Mouse (Mus musculus) frontal cortex, adult (tissue): ENCODE data around the gene Olfr1220.

Experiments used
- ATAC-seq: cut with Nextera tagmentation; 2 replicates; pipeline ENCODE4 v1.9.2; 2017; ENCODE audit warnings: mild to moderate bottlenecking, moderate library complexity, mixed read lengths; ENCODE audit not compliant: low TSS enrichment

Olfr1220 gene

DNA sequence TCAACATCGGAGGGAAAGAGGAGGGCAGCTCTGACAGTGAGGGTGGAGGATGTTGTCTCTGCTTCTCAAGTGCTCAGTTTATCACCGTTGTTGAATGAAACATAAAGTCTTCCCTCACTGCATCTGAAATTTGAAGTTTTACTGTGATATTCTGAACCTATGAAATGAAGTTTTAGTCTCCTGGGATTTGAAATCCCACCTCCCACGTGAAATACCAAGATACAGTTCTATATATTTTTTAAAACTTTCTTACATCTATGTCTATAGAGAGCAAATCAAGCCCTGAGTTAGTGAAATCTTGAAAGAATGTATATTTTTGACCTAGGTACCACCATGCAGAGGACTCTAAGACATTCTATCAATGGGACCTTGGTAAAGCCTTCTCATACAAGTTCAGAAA, at the start of gene Olfr1220:
Gene Olfr1220 (minus strand): TSS at position 101 of the 400 bp plus-strand sequence.
- ATAC-seq = no peak

DNA sequence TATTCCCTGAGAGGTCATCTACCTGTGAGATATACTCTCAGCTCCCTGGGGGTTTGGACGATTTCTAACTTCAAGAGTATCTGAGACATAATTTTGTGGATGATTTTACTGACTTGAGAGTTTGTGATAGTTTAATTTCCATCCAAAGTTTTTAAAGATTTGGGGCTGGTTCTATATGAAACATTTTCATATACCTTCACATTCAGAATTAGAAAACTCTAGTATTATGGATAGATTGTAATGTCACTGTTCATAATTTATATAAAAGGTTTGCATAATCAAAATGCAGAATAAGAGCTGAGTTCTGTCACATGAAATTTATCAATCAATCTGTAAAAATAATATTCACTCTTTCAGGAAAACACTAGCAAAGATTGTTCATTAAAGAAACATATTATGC, 44.8 kb upstream of the Olfr1220 start, which contains the start of gene Olfr1223:
Gene Olfr1223 (minus strand): TSS at position 101 of the 400 bp plus-strand sequence.
- ATAC-seq = no peak

DNA sequence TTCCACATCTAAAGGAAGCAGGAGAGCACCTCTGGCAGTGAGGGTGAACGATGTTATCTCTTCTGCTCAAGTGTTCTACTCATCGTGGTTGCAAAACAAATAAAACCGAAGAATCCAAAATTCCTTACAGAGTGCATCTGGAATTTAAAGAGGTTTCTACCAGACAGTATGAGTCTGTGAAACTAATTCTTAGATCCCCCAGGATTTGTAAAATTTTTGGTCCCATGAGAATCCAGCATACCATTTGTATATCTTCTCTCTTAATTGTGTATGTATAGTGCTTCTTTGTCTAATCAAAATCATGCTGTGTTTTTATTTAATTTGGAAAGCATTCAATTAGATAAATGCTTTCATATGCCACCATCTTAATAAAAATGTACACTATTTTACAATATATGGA, 26.3 kb upstream of the Olfr1220 start, which contains the start of gene Olfr1222:
Gene Olfr1222 (minus strand): TSS at position 101 of the 400 bp plus-strand sequence.
- ATAC-seq = no peak

DNA sequence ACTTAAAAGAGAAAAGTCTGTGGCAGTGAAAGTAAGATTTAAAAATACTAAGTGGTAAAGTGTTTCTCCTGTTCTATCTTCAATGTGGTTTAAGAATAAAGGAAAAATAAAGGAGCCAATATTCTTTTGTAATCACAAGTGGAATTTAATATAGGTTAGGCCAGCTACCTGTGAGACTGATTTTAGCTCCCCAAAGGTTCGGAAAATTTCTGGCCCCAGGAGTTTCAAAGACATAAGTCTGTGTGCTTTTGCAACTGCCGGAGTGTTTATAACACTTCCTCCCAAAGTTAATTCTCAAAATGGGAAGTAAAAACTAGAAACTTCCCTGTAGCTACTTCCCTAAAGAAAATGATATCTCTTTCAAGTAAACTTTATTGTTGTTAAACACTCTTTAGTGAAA, 10.5 kb upstream of the Olfr1220 start, which contains the start of gene Olfr1221:
Gene Olfr1221 (minus strand): TSS at position 101 of the 400 bp plus-strand sequence.
- no peak for ATAC-seq

DNA sequence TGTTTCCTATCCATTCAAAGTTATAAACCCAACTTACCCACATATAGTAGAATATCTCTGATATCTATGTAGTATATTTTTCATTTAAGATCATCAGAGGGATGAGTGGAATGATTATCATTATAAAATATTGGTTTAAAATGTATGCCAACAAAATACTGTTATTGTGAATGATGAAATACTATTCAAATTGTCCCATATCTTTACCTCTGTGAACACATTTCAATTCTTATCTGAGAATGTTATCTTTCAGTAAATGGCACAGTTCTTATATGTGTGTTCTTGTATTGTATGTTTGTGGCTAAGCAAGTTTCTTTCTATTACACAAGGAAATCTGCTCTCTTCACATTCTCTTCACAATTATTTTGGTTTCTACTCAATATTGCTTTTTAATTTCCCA, 984 bp downstream of the Olfr1220 start:
- no peak for ATAC-seq

DNA sequence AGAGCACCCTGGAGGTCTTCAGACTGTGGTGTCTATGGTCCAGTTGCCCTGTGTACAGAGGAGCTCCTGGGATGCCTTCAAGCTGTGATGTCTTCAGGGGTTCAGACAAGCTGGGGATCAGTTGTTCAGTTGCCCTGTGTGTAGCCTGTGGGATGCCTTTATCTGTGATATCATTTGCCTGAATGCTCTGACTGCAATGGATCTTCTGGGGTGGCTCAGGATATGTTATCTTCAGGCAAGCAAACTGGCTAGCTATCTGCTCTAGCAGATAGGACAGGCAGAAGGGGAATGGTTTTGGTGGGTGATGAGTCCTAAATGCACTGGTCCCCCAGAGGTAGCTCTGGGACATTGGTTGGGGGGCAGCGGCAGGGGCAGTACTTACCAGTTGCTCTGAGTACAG, 12.8 kb downstream of the Olfr1220 start:
- ATAC-seq = no peak

DNA sequence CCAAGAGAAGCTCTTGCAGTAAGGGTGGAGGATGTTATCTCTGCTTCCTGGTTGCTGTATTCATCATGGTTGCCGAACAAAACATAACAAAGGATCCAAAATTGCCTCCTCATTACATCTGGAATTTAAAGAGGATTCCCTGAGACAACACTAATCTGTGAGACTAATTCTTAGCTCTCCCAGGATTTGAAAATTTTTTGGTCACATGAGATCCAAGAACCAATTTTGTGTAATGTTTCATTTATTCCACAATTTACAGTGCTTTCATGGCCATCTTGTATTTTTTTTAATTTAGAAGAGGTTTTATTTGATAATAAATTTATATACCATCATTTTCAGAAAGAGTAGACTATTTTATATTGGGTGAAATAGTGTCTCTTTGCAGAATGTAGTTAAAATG, 23.2 kb downstream of the Olfr1220 start, which contains the start of gene Olfr1219:
Gene Olfr1219 (minus strand): TSS at position 101 of the 400 bp plus-strand sequence.
- ATAC-seq = no peak

DNA sequence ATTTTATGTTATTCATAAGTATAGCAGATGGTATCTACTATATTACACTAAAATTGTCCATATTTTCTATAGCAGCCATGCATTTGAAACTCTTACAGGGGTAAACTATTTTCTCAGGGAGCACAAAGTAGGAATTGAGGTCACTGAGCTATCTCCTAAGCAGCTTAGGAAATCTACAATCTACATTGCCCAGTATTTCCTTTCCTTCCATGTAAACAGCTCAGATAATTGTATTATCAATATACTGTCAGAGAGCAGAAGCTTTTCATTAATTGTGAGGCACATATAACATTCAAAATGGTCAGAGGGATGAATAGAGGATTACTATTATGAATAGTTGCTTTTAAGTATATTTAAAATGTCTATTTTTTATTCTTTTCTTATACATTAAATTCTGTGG, 25.1 kb downstream of the Olfr1220 start:
- ATAC-seq = no peak

DNA sequence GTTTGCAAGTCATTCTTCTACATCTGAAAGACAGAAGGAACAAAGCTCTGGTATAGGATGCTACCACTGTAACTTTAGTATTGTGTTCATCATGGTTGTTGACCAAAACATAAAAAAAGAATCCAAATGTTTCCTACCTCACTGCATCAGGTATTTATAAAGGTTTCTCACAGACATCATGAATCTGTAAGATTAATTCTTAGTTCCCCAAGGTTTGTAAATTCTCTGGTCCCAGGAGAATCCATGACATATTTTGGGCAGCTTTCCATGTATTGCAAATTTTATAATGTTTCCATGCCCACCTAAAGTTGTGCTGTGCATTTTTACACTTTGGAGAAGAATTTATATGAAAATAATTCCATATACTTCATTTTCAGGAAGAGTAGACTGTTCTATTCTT, 45.5 kb downstream of the Olfr1220 start, which contains the start of gene Olfr1218:
Gene Olfr1218 (minus strand): TSS at position 101 of the 400 bp plus-strand sequence.
- no peak for ATAC-seq
